Mouse (Mus musculus): ENCODE results near the gene Irak2.

DNA sequence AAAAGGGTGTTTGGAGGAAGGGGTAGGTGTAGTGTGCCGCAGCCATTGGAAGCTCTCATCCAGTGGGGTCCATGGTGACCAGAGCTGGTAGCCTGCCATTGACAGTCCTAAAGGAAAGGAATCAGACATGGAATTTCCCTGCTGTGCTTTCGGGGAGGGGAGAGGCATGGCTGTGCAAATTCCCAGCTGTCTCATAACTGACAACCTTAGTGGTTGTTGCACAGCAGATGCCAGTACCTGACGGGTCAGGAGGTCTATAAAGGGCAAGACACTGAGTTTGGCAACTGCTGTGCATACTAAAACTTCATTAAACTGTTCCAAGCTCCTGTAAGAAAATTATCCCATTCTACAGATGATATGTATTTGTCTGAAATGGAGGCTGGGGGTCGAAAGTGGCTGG lies 40.3 kb upstream of the Irak2 start:
- TF ChIP-seq CTCF (IDR thresholded peaks at IDR 0.05) (no peak), EP300 (IDR thresholded peaks at IDR 0.05) (no peak)

Measured in lung, postnatal 0 days (tissue).